Mouse (Mus musculus) intestine, embryonic 16.5 days (tissue): ENCODE measurements at regions not wholly inside any gene's neighbourhood (a gene's known extent, or its start where the extent isn't known, plus 50 kb on each side); places are given as distances from the start of the nearest gene placed in this dataset.
"Not testable (repeated sequence)": the region's sequence is repeated elsewhere in the genome, so short reads cannot be mapped to it uniquely, and the experiment has no call there.

ENCODE experiments used
- ATAC-seq: fragments of 200-750 bp; cut with Nextera tagmentation; 2 replicates; pipeline ENCODE4 v1.8.0; 2017; ENCODE audit warnings: moderate TSS enrichment, moderate library complexity
- H3K27ac ChIP-seq: fragments of 300-500 bp; sonication (generic); 2 replicates; pipeline ENCODE4 v1.5.1; 2014; ENCODE audit warnings: mild to moderate bottlenecking, low read length
- H3K27me3 ChIP-seq: fragments of 300-500 bp; sonication (generic); replicated peaks from 2 replicates; pipeline ENCODE4 v1.6.1; 2014; ENCODE audit warnings: low read length, control low read depth, mixed read lengths; ENCODE audit not compliant: control insufficient read depth, insufficient read depth
- H3K36me3 ChIP-seq: fragments of 300-500 bp; sonication (generic); 2 replicates; pipeline ENCODE4 v1.6.1; 2014; ENCODE audit warnings: low read length, control low read depth; ENCODE audit not compliant: control insufficient read depth, insufficient read depth
- H3K4me1 ChIP-seq: fragments of 300-500 bp; sonication (generic); 2 replicates; pipeline ENCODE4 v1.6.1; 2014; ENCODE audit warnings: low read length, control low read depth, mixed read lengths; ENCODE audit not compliant: control insufficient read depth, insufficient read depth
- H3K4me2 ChIP-seq: fragments of 300-500 bp; sonication (generic); 2 replicates; pipeline ENCODE4 v1.6.1; 2014; ENCODE audit warnings: low read depth, low read length, control low read depth
- H3K4me3 ChIP-seq: fragments of 300-500 bp; sonication (generic); 2 replicates; pipeline ENCODE4 v1.5.1; 2014; ENCODE audit warnings: mild to moderate bottlenecking, low read length
- H3K9ac ChIP-seq: fragments of 300-500 bp; sonication (generic); 2 replicates; pipeline ENCODE4 v1.6.1; 2014; ENCODE audit warnings: low read depth, low read length
- H3K9me3 ChIP-seq: fragments of 300-500 bp; sonication (generic); 2 replicates; pipeline ENCODE4 v1.6.1; 2016; ENCODE audit warnings: low read length, control low read depth; ENCODE audit not compliant: control insufficient read depth
- WGBS: fragments of 180-500 bp; shearing (Covaris S2); extraction: QIAGEN DNeasy Blood & Tissue Kit; methylation state at CpG from one replicate; pipeline ENCODE4 v1.1.7; 2014; 5-methylcytosine and 5-hydroxymethylcytosine counted together

DNA sequence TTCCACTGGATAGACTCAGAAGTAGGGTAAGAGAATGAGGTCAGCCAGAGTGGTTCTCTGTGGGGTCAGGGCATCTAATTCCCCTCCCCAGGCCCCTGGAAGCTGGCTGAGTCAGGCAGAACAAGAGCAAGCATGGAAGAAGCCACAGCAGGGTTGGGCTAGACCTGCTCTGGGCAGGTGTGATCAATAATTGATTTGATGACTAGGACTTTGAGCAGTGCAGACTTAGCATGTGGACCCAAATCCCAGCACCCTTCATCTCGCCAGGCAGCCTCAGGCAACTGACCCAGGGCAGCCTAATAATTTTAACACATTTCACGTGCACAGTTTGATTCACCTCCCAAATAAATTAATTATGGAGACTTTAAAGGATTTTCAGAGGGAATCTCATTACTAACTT is 67.2 kb downstream of the Qdpr start:
- H3K9ac ChIP-seq = no peak overlapping the region
- H3K9me3 ChIP-seq = no peaks in the 10 kb centered on the region
- no peak overlapping the region for H3K27ac ChIP-seq
- no peak for ATAC-seq
- H3K4me1 ChIP-seq = no peaks in the 10 kb centered on the region
- no peaks in the 10 kb centered on the region for H3K36me3 ChIP-seq
- H3K4me2 ChIP-seq = no peak overlapping the region
- H3K4me3 ChIP-seq = no peak overlapping the region
- no peaks in the 10 kb centered on the region for H3K27me3 ChIP-seq
- WGBS = 79% methylated on average over 2 of the region's 2 CpGs

DNA sequence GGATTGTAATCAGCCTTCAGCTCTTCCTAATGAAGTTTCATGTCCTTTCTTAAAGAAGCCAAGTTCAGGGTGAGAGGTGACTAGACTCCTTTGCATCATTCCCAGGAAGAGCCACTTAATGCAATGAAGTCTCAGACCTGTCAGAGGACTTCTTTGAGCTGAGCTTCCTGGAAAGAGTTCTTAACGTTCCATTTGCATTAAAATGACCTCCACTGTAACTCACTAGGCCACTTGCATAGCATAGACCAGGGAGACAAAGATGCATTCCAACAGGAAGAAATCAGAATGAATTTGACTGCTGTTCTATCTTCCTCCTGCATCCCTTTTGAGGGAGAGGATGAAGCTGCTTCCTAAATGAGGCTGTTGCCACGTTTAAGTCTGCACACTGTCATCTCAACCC is 71.5 kb downstream of the Qdpr start:
- Histone ChIP-seq H3K27ac (no peak overlapping the region), H3K27me3 (no peaks in the 10 kb centered on the region), H3K36me3 (no peaks in the 10 kb centered on the region), H3K4me1 (no peaks in the 10 kb centered on the region), H3K4me3 (no peak overlapping the region), H3K9ac (no peak overlapping the region), H3K9me3 (no peaks in the 10 kb centered on the region), H3K4me2 (no peak overlapping the region)
- no peak for ATAC-seq
- whole genome bisulfite sequencing = 20% methylated on average over 2 of the region's 2 CpGs

DNA sequence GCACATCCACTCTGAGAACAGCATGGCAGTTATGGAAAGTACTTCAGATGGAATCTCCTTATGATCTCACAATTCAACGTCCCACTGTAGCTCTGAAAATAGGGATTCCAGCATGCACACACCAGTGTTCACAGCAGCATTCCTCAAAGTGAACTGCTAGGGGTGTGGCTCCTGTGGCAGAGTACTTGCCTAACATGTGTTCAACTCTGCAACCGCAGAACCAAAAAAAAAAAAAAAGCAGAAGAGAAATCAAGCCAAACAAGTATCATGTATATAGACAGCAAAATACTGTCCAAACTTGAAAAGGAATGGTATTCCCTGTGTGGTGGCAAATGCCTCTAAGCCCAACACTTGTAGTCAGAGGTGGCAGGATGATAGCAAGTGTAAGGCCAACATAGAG is 77.0 kb downstream of the Qdpr start:
- Histone ChIP-seq H3K4me2 (no peak overlapping the region), H3K36me3 (no peaks in the 10 kb centered on the region), H3K9ac (no peak overlapping the region), H3K27me3 (no peaks in the 10 kb centered on the region), H3K4me3 (no peak overlapping the region), H3K4me1 (no peaks in the 10 kb centered on the region), H3K9me3 (no peaks in the 10 kb centered on the region), H3K27ac (no peak overlapping the region)
- 78% methylated on average over 2 of the region's 2 CpGs for WGBS
- ATAC-seq = no peak

DNA sequence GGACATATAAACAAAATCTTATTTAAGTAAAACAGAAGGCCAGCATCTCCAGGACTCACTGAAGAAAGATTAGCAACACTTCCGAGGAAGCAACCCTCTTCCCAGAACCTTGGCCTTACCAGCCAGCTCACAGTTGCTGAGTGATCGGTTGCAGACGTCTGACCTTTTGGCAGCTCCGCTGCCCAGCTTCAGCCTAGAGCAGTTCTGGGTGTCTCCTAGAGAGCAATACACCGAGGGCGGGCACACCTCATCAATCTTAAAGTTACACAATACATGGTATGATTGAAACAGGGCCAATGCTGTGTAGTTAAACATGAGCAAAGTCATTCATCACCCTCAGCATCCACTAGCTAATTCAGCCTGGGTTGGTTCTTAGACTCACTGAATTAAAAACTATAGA is 81.6 kb downstream of the Qdpr start:
- no peaks in the 10 kb centered on the region for H3K27me3 ChIP-seq
- 46% methylated on average over 6 of the region's 6 CpGs for WGBS
- H3K9ac ChIP-seq = no peak overlapping the region
- no peak for ATAC-seq
- H3K4me2 ChIP-seq = no peak overlapping the region
- no peaks in the 10 kb centered on the region for H3K9me3 ChIP-seq
- no peak overlapping the region for H3K27ac ChIP-seq
- H3K36me3 ChIP-seq = no peaks in the 10 kb centered on the region
- no peaks in the 10 kb centered on the region for H3K4me1 ChIP-seq
- H3K4me3 ChIP-seq = no peak overlapping the region

DNA sequence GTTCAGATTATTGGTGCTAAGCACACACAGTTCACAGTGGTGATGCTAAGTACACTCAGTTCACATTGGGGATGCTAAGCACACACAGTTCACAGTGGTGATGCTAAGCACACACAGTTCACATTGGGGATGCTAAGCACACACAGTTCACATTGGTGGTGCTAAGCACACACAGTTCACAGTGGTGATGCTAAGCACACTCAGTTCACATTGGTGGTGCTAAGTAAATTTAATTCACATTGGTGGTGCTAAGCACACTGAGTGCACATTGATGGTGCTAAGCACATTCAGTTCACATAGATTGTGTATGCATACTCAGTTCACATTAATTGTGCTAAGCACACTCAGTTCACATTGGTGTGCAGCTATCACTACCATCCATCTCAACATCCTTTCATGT is 89.8 kb downstream of the Qdpr start:
- no peak overlapping the region for H3K4me3 ChIP-seq
- H3K27ac ChIP-seq = no peak overlapping the region
- no peak for ATAC-seq
- H3K4me2 ChIP-seq = no peak overlapping the region
- H3K9me3 ChIP-seq = no peaks in the 10 kb centered on the region
- no peaks in the 10 kb centered on the region for H3K36me3 ChIP-seq
- H3K9ac ChIP-seq = no peak overlapping the region
- H3K4me1 ChIP-seq = no peaks in the 10 kb centered on the region
- no peaks in the 10 kb centered on the region for H3K27me3 ChIP-seq

DNA sequence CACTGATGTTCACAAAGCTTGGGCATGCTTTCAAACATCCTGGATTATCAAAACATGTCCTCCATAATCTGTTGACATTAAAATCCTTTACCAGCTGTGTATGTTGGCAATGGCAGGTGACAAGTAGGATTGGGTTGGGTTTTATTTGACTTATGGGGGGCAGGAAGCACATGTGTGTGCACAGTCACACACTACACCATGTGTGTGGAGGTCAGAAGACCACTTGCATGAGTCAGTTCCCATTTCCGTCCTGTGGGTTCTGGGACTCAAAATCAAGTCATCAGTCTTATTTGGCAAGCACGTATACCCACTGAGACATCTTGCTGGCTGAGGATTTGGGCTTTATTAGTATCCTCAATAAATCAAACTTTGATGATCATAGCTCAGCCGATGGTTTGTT is 109.6 kb downstream of the Qdpr start:
- ATAC-seq = no peak
- no peak overlapping the region for H3K27ac ChIP-seq
- WGBS = 62% methylated on average over 3 of the region's 3 CpGs

GRCm38 (mm10) chr5:45336801-45337200 is 113.2 kb downstream of the Qdpr start:
- H3K27ac ChIP-seq = no peak overlapping the region
- no peak for ATAC-seq
- no peaks in the 10 kb centered on the region for H3K9me3 ChIP-seq
- no peaks in the 10 kb centered on the region for H3K36me3 ChIP-seq
- 64% methylated on average over 2 of the region's 2 CpGs for WGBS
- H3K4me3 ChIP-seq = no peak overlapping the region
- no peak overlapping the region for H3K4me2 ChIP-seq
- no peaks in the 10 kb centered on the region for H3K4me1 ChIP-seq
- H3K27me3 ChIP-seq = no peaks in the 10 kb centered on the region
- H3K9ac ChIP-seq = no peak overlapping the region

More for the DNA sequence above, 109.6 kb downstream of the Qdpr start:
- Histone ChIP-seq H3K4me3 (no peak overlapping the region), H3K27me3 (no peaks in the 10 kb centered on the region), H3K4me2 (no peak overlapping the region), H3K9ac (no peak overlapping the region), H3K36me3 (no peaks in the 10 kb centered on the region), H3K4me1 (no peaks in the 10 kb centered on the region), H3K9me3 (no peaks in the 10 kb centered on the region)

DNA sequence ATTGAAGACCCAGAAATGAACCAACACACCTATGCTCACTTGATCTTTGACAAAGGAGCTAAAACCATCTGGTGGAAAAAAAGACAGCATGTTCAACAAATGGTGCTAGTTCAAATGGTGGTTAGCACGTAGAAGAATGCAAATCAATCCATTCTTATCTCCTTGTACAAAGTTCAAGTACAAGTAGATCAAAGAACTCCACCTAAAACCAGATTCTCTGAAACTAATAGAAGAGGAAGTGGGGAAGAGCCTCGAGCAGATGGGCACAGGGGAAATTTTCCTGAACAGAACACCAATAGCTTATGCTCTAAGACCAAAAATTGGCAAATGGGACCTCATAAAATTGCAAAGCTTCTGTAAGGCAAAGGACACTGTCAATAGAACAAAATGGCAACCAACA is 125.6 kb downstream of the Qdpr start:
- H3K27ac ChIP-seq, H3K36me3 ChIP-seq, H3K9me3 ChIP-seq, H3K4me2 ChIP-seq, H3K27me3 ChIP-seq, H3K9ac ChIP-seq, H3K4me3 ChIP-seq, H3K4me1 ChIP-seq: not testable (repeated sequence)
- 54% methylated on average over 2 of the region's 2 CpGs for WGBS
- 0 out of 2 replicates have a peak, but pooled peaks have one; percentile 18 for ATAC-seq

GRCm38 (mm10) chr5:45323500-45323899 is 126.5 kb downstream of the Qdpr start:
- Histone ChIP-seq H3K9ac (no peak overlapping the region), H3K4me1 (no peaks in the 10 kb centered on the region), H3K27ac (no peak overlapping the region), H3K9me3 (no peaks in the 10 kb centered on the region), H3K36me3 (no peaks in the 10 kb centered on the region), H3K4me2 (no peak overlapping the region), H3K4me3 (no peak overlapping the region), H3K27me3 (no peaks in the 10 kb centered on the region)
- WGBS = 76% methylated on average over 4 of the region's 4 CpGs
- no peak for ATAC-seq

DNA sequence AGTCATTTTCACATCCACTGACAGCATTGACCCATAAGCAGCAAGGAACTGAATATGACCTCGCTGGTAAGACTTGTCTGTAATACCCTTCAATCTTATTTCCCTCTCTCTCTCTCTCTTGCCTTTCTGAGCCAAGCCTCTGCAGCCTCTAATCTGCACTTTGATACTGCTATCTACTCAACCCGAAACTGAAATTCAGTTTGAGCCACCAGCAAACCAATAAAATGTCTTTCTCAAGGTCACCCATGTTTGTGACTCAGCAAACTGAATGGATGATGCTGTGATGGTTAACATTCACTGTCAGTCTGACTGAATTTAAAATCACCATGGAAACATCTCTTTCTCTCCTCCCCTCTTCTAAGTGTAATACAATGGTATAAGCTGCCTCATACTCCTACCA is 132.0 kb downstream of the Qdpr start:
- Histone ChIP-seq H3K36me3 (no peaks in the 10 kb centered on the region), H3K9me3 (no peaks in the 10 kb centered on the region), H3K9ac (no peak overlapping the region), H3K27ac (no peak overlapping the region), H3K4me3 (no peak overlapping the region), H3K27me3 (no peaks in the 10 kb centered on the region), H3K4me1 (no peaks in the 10 kb centered on the region), H3K4me2 (no peak overlapping the region)
- WGBS = 66% methylated on average over 2 of the region's 2 CpGs
- ATAC-seq = no peak
